Mouse (Mus musculus) Patski (cell line): ENCODE results near the gene Sdc3. TPM values are rescaled to one million over a fixed set of nuclear protein-coding genes. Genes with fewer than 3 reads are reported as not detected.

Experiments
- ATAC-seq: fragments of 100-300 bp; one replicate; pipeline ENCODE4 v1.8.0; 2021
- CTCF ChIA-PET: fragments of 350-600 bp; sonication (Branson Sonifier 250); formaldehyde crosslinking; loops from one replicate; lab custom pipeline; 2022; ENCODE audit warnings: inconsistent platforms; lab: Charles Lee
- POLR2A ChIA-PET: fragments of 350-600 bp; sonication (Branson Sonifier 250); formaldehyde crosslinking; loops from one replicate; lab custom pipeline; 2022; ENCODE audit warnings: antibody characterized with exemption, inconsistent platforms; lab: Charles Lee
- DNase-seq: peaks from one replicate; pipeline ENCODE4 v3.0.0-alpha.2; 2011; ENCODE audit warnings: low read depth, low spot score
- H3K27me3 ChIP-seq: fragments of 371-371 bp; one replicate; pipeline ENCODE4 v1.5.1; 2021
- CTCF ChIP-seq: fragments of 100-300 bp; IDR thresholded peaks from one replicate; pipeline ENCODE4 v1.5.1; 2021
- in situ Hi-C: fragments of 300-500 bp; cut with MboI; formaldehyde crosslinking; loops from 3 replicates; pipeline ENCODE4 v1.11.1; 2018; ENCODE audit warnings: low pct_unique_long_range_greater_than_20kb, mixed read lengths
- polyA plus RNA-seq: library from polyadenylated mRNA; unstranded; gene quantifications from one replicate; pipeline ENCODE4 v1.2.3, GENCODE M21; 2021

The Sdc3 gene
- 39.8 TPM for polyA plus RNA-seq

- ChIA-PET CTCF (interaction anchor here (1.2 to 5.1 kb wide), 4 partner anchors 81 to 101 kb away, joined by 3 to 39 read pairs (median 14); no protein-coding TSS in a partner anchor), POLR2A (interaction anchor here (1.0 kb wide), 1 partner anchor 22 kb away, joined by 5 read pairs; no protein-coding TSS in a partner anchor)
- H3K27me3 ChIP-seq: no peaks in the 10 kb centered on the region
- DNase-seq (no peak), ATAC-seq (no peak)
- TF ChIP-seq CTCF: no peak
- in situ Hi-C loops: loop anchor here (25.0 kb wide), 1 partner anchor 1045 kb away; the partner anchor contains the start of genes Mecr and Ptpru
Measured at GRCm38 (mm10) chr4:130792376-130793179, at the start of gene Sdc3. Sdc3 (plus strand) TSS chr4:130792537.

DNA sequence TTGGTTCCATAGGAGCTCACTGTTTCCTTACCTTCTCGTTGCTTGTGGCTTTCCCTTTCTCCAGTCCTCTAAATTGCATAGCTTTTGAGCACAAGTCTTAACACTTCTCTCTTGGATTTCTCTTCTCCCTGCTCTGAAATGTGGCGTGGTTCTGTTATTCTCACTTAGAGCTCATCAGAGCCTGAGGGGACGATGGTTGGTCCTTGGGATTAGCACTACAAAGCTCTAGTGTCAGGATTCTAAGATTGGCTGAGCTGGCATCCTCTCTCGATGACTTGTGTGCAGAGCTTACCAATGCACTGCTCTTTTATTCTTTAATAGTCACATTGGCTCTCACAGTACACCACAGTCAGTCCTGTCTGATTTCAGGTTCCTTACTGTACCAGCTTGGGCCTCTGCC lies 48.3 kb upstream of the Sdc3 start:
- ChIA-PET CTCF (interaction anchor here (1.2 to 1.6 kb wide), 2 partner anchors 14 to 18 kb away, joined by 3 read pairs; no protein-coding TSS in a partner anchor), POLR2A (no interaction called here)
- H3K27me3 ChIP-seq: no peaks in the 10 kb centered on the region
- in situ Hi-C loops: no loop called here
- DNase-seq (no peak), ATAC-seq (no peak)
- TF ChIP-seq CTCF: no peak

- H3K27me3 ChIP-seq: no peaks in the 10 kb centered on the region
- ATAC-seq (peak; percentile 90), DNase-seq (no peak)
- TF ChIP-seq CTCF: no peak
- in situ Hi-C loops: no loop called here
- ChIA-PET POLR2A (interaction anchor here (0.6 kb wide), 1 partner anchor 46 kb away, joined by 5 read pairs; no protein-coding TSS in a partner anchor), CTCF (interaction anchor here (0.7 to 1.6 kb wide), 6 partner anchors 16 to 116 kb away, joined by 3 to 4 read pairs (median 3); no protein-coding TSS in a partner anchor)
Measured at GRCm38 (mm10) chr4:130745561-130746306, 46.6 kb upstream of the Sdc3 start.

DNA sequence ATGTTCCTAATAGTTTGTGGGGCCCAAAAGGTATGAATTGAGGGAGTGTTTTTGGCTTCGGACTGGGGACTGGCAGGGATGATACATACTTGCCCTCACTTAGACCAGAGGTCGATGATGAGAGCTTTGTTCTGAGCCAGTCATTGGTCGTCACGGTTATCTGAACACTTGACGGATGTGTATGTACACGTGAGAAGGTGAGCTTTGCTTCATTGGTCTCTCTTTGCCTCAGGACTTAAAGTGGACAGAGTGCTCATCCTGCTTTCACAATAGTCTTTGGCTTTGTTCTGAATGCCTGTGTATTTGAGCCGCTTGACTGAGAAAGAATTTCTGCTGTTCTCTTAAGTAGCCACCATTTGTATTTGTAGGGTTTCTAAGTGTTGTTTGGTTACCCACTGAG lies 42.8 kb upstream of the Sdc3 start:
- no peaks in the 10 kb centered on the region for H3K27me3 ChIP-seq
- TF ChIP-seq CTCF: no peak
- peak; percentile 82 for DNase-seq
- peak; percentile 66 for ATAC-seq
- ChIA-PET CTCF (no interaction called here), POLR2A (interaction anchor here (0.6 kb wide), 1 partner anchor 57 kb away, joined by 4 read pairs; no protein-coding TSS in a partner anchor)
- in situ Hi-C loops: no loop called here

GRCm38 (mm10) chr4:130751966-130752365 lies 40.4 kb upstream of the Sdc3 start:
- no peak for DNase-seq
- no peak for TF ChIP-seq CTCF
- ChIA-PET CTCF (interaction anchor here (1.3 to 2.2 kb wide), 3 partner anchors 13 to 16 kb away, joined by 3 to 5 read pairs (median 4); no protein-coding TSS in a partner anchor), POLR2A (interaction anchor here (0.6 kb wide), 1 partner anchor 12 kb away, joined by 3 read pairs; no protein-coding TSS in a partner anchor)
- no peak for ATAC-seq
- in situ Hi-C loops: no loop called here
- H3K27me3 ChIP-seq: no peaks in the 10 kb centered on the region

DNA sequence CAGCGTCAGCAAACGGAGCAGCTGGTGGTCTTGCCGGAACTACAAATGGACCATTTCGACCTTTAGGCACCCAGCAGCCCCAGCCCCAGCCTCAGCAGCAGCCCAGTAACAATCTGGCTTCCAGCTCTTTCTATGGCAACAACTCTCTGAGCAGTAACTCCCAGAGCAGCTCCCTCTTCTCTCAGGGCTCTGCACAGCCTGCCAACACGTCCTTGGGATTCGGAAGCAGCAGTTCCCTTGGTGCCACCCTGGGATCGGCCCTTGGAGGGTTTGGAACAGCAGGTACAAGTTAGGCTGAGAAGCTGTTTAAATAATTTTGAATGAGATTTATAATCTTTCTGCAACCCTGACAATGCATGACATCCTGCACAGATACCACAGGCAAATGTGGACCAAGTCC lies 39.7 kb upstream of the Sdc3 start:
- ATAC-seq (no peak), DNase-seq (no peak)
- ChIA-PET POLR2A (interaction anchor here (0.6 kb wide), 1 partner anchor 11 kb away, joined by 3 read pairs; no protein-coding TSS in a partner anchor), CTCF (interaction anchor here (0.9 to 2.2 kb wide), 3 partner anchors 12 to 20 kb away, joined by 3 to 5 read pairs (median 4); no protein-coding TSS in a partner anchor)
- no peak for TF ChIP-seq CTCF
- no peaks in the 10 kb centered on the region for H3K27me3 ChIP-seq
- in situ Hi-C loops: no loop called here

- CTCF ChIA-PET: interaction anchor here (0.9 kb wide), 1 partner anchor 19 kb away, joined by 3 read pairs; no protein-coding TSS in a partner anchor
- no peak for TF ChIP-seq CTCF
- in situ Hi-C loops: no loop called here
- POLR2A ChIA-PET: interaction anchor here (0.7 kb wide), 1 partner anchor 85 kb away, joined by 3 read pairs; no protein-coding TSS in a partner anchor
- DNase-seq (no peak), ATAC-seq (no peak)
- H3K27me3 ChIP-seq: no peaks in the 10 kb centered on the region
Measured at GRCm38 (mm10) chr4:130753755-130754154, 38.6 kb upstream of the Sdc3 start.

- no peak for TF ChIP-seq CTCF
- ATAC-seq (no peak), DNase-seq (no peak)
- ChIA-PET POLR2A (no interaction called here), CTCF (no interaction called here)
- H3K27me3 ChIP-seq: no peaks in the 10 kb centered on the region
- in situ Hi-C loops: no loop called here
Measured at GRCm38 (mm10) chr4:130754776-130755175, 37.6 kb upstream of the Sdc3 start.

DNA sequence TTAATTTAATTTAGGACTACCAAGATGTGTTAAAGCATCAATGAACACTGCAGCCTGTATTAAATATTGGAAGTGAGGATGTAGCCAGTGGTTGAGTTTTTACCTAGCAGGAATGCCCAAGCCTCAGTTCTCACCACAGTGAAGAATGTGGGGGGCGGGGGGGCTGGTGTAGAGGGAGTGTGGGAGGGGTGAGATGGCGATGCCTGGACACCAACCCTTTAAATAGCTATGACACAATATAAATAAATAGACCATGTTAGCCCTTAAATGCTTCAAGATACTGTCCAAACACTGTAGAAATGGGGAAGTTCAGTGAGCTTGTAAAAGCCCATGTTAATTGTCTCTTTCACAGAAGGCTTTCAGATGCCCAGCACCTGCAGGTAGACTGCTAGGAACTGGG lies 32.5 kb upstream of the Sdc3 start:
- CTCF ChIA-PET: no interaction called here
- no peak for TF ChIP-seq CTCF
- no peaks in the 10 kb centered on the region for H3K27me3 ChIP-seq
- DNase-seq (no peak), ATAC-seq (no peak)
- POLR2A ChIA-PET: interaction anchor here (0.5 kb wide), 1 partner anchor 100 kb away, joined by 4 read pairs; no protein-coding TSS in a partner anchor
- in situ Hi-C loops: no loop called here

DNA sequence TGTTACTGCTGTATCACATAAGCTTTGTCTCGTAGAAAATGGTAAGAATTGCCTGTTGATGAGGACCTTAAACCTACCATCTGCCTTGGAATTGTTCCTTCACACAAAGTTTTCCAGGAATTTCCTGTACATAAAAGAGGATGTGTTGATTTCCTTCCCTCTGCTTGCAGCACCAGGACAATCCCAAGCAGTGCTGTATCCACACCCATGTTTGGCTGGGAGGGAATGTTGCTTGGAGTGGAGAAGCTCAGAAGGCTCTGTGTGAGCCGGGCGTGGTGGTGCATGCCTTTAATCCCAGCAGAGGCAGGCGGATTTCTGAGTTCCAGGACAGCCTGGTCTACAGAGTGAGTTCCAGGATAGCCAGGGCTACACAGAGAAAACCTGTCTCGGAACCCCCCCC lies 30.5 kb upstream of the Sdc3 start:
- in situ Hi-C loops: no loop called here
- ChIA-PET POLR2A (no interaction called here), CTCF (interaction anchor here (1.3 kb wide), 1 partner anchor 16 kb away, joined by 4 read pairs; no protein-coding TSS in a partner anchor)
- TF ChIP-seq CTCF: no peak
- DNase-seq: no peak
- no peak for ATAC-seq
- no peaks in the 10 kb centered on the region for H3K27me3 ChIP-seq
